Mouse (Mus musculus) heart, postnatal 0 days (tissue): Measurements from ENCODE around the gene Pip5k1b. TPM values are rescaled to one million over a fixed set of nuclear protein-coding genes. Genes with fewer than 3 reads are reported as not detected.

Experiments
- ATAC-seq: fragments of 200-750 bp; cut with Nextera tagmentation; 2 replicates; pipeline ENCODE4 v1.8.0; 2017; ENCODE audit warnings: low read depth, moderate number of reproducible peaks, moderate library complexity; ENCODE audit not compliant: insufficient read depth
- DNase-seq: peaks from one replicate; pipeline ENCODE4 v3.0.0-alpha.2; 2016; ENCODE audit warnings: low spot score
- H3K27ac ChIP-seq: fragments of 300-500 bp; sonication (generic); 2 replicates; pipeline ENCODE4 v1.5.1; 2014; ENCODE audit warnings: low read depth, mild to moderate bottlenecking
- H3K27me3 ChIP-seq: fragments of 300-500 bp; sonication (generic); 2 replicates; pipeline ENCODE4 v1.6.1; 2014; ENCODE audit warnings: low read length, mixed read lengths; ENCODE audit not compliant: control insufficient read depth, insufficient read depth
- H3K36me3 ChIP-seq: fragments of 300-500 bp; sonication (generic); replicated peaks from 2 replicates; pipeline ENCODE4 v1.6.1; 2014; ENCODE audit warnings: low read length, mixed read lengths; ENCODE audit not compliant: control insufficient read depth, insufficient read depth
- H3K4me1 ChIP-seq: fragments of 300-500 bp; sonication (generic); 2 replicates; pipeline ENCODE4 v1.6.1; 2014; ENCODE audit warnings: antibody characterized with exemption; ENCODE audit not compliant: control insufficient read depth, insufficient read depth
- H3K4me2 ChIP-seq: fragments of 300-500 bp; sonication (generic); 2 replicates; pipeline ENCODE4 v1.6.1; 2014; ENCODE audit warnings: low read depth, mild to moderate bottlenecking, low read length, moderate library complexity
- H3K4me3 ChIP-seq: fragments of 300-500 bp; sonication (generic); 2 replicates; pipeline ENCODE4 v1.5.1; 2014; ENCODE audit warnings: low read depth, low read length
- H3K9ac ChIP-seq: fragments of 300-500 bp; sonication (generic); replicated peaks from 2 replicates; pipeline ENCODE4 v1.6.1; 2014; ENCODE audit warnings: low read depth, low read length, mixed read lengths
- H3K9me3 ChIP-seq: fragments of 300-500 bp; sonication (generic); replicated peaks from 2 replicates; pipeline ENCODE4 v1.6.1; 2016; ENCODE audit warnings: low read length; ENCODE audit not compliant: control insufficient read depth
- CTCF ChIP-seq: IDR thresholded peaks from 2 replicates; pipeline ENCODE4 v1.5.1; 2016; ENCODE audit warnings: antibody characterized with exemption, control low read depth, low read depth
- EP300 ChIP-seq: IDR thresholded peaks from 2 replicates; pipeline ENCODE4 v1.6.1; 2016; ENCODE audit warnings: antibody characterized with exemption, low read depth
- WGBS: fragments of 180-500 bp; shearing (Covaris S2); extraction: QIAGEN DNeasy Blood & Tissue Kit; methylation state at CpG from one replicate; pipeline ENCODE4 v1.1.7; 2014; 5-methylcytosine and 5-hydroxymethylcytosine counted together
- polyA plus RNA-seq: library from polyadenylated mRNA; unstranded; fragments of >200 nt; fragmentation: Nextera tagmentation; extraction: Ambion mirVana; gene quantifications from 2 replicates; pipeline ENCODE4 v1.2.1, GENCODE M21; 2015
- total RNA-seq: library from RNA; depleted of rRNA; stranded (reverse); fragments of >200 nt; gene quantifications from 2 replicates; pipeline ENCODE4 v1.2.3, GENCODE M21; 2014; ENCODE audit warnings: low replicate concordance

The Pip5k1b gene
- total and polyA plus RNA-seq, 2 experiments from 2014 or later, result 14.0 to 19.2 TPM

DNA sequence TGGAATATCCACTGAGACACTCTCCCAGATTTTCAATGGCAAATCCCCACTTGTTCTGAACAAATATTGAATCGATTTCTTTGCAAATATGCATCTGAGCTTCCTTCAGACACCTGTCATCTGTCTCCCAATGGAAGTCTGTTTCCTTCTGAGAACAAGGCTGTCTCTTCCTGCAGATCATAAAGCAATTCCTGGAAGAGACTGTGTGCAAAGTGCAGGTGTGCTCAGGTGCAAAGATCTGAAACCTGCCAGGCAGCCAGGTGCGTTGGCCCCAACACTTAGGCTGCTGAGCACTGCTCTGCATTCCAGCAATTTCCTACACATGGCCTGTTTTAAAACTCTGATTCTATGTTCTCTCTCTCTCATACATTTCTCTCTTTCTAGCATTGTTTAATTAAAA is 237.9 kb downstream of the Pip5k1b start:
- TF ChIP-seq CTCF (no peak), EP300 (no peak)
- 87% methylated on average over 2 of the region's 2 CpGs for WGBS
- Histone ChIP-seq H3K4me2 (no peak overlapping the region), H3K9me3 (no peaks in the 10 kb centered on the region), H3K27ac (peak overlapping the region; percentile 23; the same call in 1 of the 2 replicates), H3K27me3 (no peaks in the 10 kb centered on the region), H3K9ac (no peak overlapping the region), H3K36me3 (no peaks in the 10 kb centered on the region), H3K4me3 (no peak overlapping the region), H3K4me1 (peaks cover 45% of the 10 kb centered on the region)
- no peak for DNase-seq
- ATAC-seq, result no peak

GRCm38 (mm10) chr19:24317038-24317591 is 238.6 kb downstream of the Pip5k1b start:
- peak overlapping the region; percentile 23 for H3K27ac ChIP-seq
- H3K27me3 ChIP-seq, result no peaks in the 10 kb centered on the region
- WGBS, result 44% methylated on average over 15 of the region's 15 CpGs
- TF ChIP-seq CTCF (no peak), EP300 (no peak)
- no peaks in the 10 kb centered on the region for H3K9me3 ChIP-seq
- DNase-seq (peak; percentile 42), ATAC-seq (peak; percentile 66; the same call in 1 of the 2 replicates)
- H3K9ac ChIP-seq, result no peak overlapping the region
- H3K36me3 ChIP-seq, result no peaks in the 10 kb centered on the region
- H3K4me3 ChIP-seq, result no peak overlapping the region
- peaks cover 45% of the 10 kb centered on the region for H3K4me1 ChIP-seq
- no peak overlapping the region for H3K4me2 ChIP-seq

DNA sequence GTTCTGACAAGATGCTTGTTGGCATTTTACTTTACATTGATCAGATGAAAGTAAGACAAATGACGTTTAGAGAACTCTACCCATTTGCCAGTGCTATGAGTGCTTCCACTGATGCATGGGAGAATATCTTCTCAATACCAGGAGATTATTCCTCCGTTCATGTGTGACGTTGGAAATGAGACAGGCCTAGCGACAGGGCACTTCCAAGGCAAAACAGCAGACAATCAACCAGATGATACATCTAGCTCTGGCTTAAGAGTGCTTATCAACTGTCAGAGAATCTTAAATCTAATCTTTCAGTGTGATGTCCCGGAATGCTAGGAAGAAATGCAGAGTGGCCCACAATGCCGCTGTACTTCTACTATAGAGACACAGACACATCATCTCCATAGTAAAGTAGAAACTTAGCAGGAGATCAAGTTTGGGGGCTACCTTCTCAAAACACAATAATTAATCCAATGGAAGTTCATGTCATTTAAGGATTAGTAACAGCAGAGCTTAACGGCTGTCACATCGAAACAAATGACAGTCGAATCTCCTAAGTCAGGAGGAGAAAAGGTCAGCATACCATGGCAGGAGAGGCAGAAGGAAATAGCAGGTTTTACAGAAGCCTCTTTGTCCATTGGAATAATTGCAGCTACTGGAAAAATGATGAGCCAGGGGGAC is 239.5 kb downstream of the Pip5k1b start:
- Histone ChIP-seq H3K27me3 (no peaks in the 10 kb centered on the region), H3K9ac (no peak overlapping the region), H3K4me3 (no peak overlapping the region), H3K36me3 (no peaks in the 10 kb centered on the region), H3K4me2 (no peak overlapping the region), H3K27ac (peak overlapping the region; percentile 23), H3K4me1 (peaks cover 40% of the 10 kb centered on the region), H3K9me3 (no peaks in the 10 kb centered on the region)
- TF ChIP-seq EP300 (no peak), CTCF (no peak)
- ATAC-seq (no peak), DNase-seq (no peak)
- WGBS, result 66% methylated on average over 9 of the region's 9 CpGs

DNA sequence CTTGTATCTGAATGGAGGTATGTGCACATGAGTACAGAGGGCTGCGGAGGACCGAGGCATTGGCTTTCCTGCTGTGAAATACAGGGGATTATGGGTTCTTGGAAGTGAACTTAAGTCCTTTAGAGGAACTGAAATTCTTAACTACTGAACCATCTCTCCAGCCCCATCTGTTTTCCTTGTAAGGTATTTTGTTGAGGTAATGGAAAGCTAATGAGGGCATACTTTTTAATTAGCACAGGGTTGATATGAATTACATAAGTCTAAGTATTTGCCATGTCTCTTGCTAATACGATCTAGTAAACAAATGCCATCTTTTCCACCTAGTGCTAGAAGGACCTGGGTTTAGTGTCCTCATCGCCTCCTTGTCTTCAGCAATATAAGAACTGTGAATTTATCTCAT is 240.4 kb downstream of the Pip5k1b start:
- no peak overlapping the region for H3K4me3 ChIP-seq
- peak overlapping the region; percentile 49; the same call in 1 of the 2 replicates for H3K27ac ChIP-seq
- no peak for ATAC-seq
- H3K27me3 ChIP-seq, result no peaks in the 10 kb centered on the region
- TF ChIP-seq EP300 (no peak), CTCF (no peak)
- no peak overlapping the region for H3K9ac ChIP-seq
- H3K9me3 ChIP-seq, result no peaks in the 10 kb centered on the region
- no peaks in the 10 kb centered on the region for H3K36me3 ChIP-seq
- no peak overlapping the region for H3K4me2 ChIP-seq
- 94% methylated on average over 4 of the region's 4 CpGs for WGBS
- no peak for DNase-seq
- H3K4me1 ChIP-seq, result peaks cover 30% of the 10 kb centered on the region

GRCm38 (mm10) chr19:24314676-24315075 is 241.0 kb downstream of the Pip5k1b start:
- 82% methylated on average over 11 of the region's 11 CpGs for WGBS
- Histone ChIP-seq H3K27ac (peak overlapping the region; percentile 49), H3K9me3 (no peaks in the 10 kb centered on the region), H3K4me2 (no peak overlapping the region), H3K4me3 (no peak overlapping the region), H3K4me1 (peaks cover 28% of the 10 kb centered on the region), H3K9ac (no peak overlapping the region), H3K36me3 (no peaks in the 10 kb centered on the region), H3K27me3 (no peaks in the 10 kb centered on the region)
- TF ChIP-seq CTCF (no peak), EP300 (no peak)
- DNase-seq (no peak), ATAC-seq (no peak)
